Mouse (Mus musculus) granulocyte monocyte progenitor cell, adult 5-6 weeks (primary cell): ENCODE data around the gene Samm50. TPM values are rescaled to one million over a fixed set of nuclear protein-coding genes. Genes with fewer than 3 reads are reported as not detected.
A peak's percentile ranks its signal among the peaks of the same experiment; 100 is the strongest.

ENCODE experiments used
- ATAC-seq: replicated peaks from 2 replicates; pipeline ENCODE4 v1.8.0; 2016; ENCODE audit warnings: mild to moderate bottlenecking, moderate TSS enrichment, inconsistent platforms; ENCODE audit not compliant: poor library complexity, severe bottlenecking
- total RNA-seq, 2 experiments: library from RNA; stranded (forward) in 1 of 2; stranded (reverse) in 1 of 2; fragments of 200-712, 200-1000 nt in 1 of 2; fragments of >200 nt in 1 of 2; fragmentation: Nextera tagmentation in 1 of 2; gene quantifications; 2 replicates each; pipeline ENCODE4 v1.2.3; 2014 to 2017

Gene Samm50
- total RNA-seq, 2 experiments from 2014 or later, result 41.9 to 51.4 TPM

GRCm38 (mm10) chr15:84232609-84233008 lies 40.6 kb downstream of the Samm50 start:
- ATAC-seq, result no peak

- ATAC-seq, result no peak
Observed at GRCm38 (mm10) chr15:84234794-84235581, 42.9 kb downstream of the Samm50 start.

GRCm38 (mm10) chr15:84235646-84236045 lies 43.6 kb downstream of the Samm50 start:
- peak; percentile 86 for ATAC-seq

- ATAC-seq, result no peak
Observed at GRCm38 (mm10) chr15:84238552-84238951, 46.5 kb downstream of the Samm50 start.

- no peak for ATAC-seq
Observed at GRCm38 (mm10) chr15:84238991-84239401, 47.0 kb downstream of the Samm50 start.

GRCm38 (mm10) chr15:84241520-84241919 lies 49.5 kb downstream of the Samm50 start:
- ATAC-seq, result no peak

GRCm38 (mm10) chr15:84245104-84245503 lies 53.1 kb downstream of the Samm50 start:
- no peak for ATAC-seq

GRCm38 (mm10) chr15:84246195-84246594 lies 54.2 kb downstream of the Samm50 start:
- ATAC-seq, result peak; percentile 86

DNA sequence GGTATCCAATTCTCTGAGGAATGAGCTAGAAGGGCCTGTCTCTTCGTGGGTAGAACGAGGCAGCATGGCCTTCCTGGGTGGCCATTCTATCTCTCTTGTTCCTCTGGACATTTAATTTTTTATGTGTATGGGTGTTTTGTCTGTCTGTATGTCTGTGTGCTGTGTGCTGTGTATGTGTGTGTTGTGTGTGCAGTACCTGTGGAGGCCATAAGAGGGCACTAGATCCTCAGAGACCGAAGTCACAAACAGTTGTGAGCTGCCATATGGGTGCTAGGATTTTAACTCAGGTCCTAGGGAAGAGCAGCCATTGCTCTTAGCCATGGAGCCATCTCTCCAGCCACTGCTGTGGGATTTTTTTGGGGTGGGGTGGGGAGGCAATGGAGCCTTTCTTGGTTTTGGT lies 55.3 kb downstream of the Samm50 start:
- ATAC-seq, result no peak

GRCm38 (mm10) chr15:84251227-84251626 lies 59.2 kb downstream of the Samm50 start:
- ATAC-seq, result no peak

GRCm38 (mm10) chr15:84252645-84253044 lies 60.6 kb downstream of the Samm50 start:
- no peak for ATAC-seq

DNA sequence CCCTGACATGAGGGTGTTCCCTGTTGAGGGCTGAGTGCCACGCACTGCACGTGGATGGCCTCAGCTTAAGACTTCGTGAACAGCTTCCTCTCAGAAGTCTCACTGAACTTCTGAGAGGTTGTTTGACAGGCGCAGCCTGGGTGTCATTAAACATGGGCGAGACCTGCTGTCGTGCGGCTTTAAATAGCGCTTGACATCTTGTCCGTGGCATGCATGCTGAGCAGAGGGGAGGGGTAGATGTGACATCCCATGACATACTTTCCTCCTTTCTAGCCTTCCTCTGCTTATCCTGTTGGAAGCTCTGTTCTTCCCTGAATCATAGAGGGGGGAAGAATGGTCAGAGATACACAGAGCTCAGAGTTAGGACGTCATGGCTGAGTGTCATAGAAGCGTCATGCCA lies 61.7 kb downstream of the Samm50 start:
- no peak for ATAC-seq

DNA sequence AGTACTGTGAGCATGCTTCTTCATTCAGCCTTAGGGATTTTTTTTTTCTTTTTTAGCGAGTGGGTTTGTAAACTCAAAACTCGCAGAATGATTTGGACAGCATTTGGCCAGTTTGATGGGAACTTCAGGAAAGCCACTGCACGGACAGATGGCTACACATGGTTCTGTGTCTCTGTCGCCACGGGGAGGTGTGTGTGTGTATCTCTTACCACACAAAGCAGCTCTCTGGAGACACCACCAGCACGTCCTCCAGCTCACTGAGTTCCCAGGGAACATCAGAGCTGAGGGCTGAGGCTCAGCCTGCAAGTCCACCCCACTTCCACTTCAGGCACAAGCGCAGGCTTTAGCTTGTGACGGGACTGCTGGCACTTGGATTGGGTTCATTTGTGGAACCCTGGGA lies 62.3 kb downstream of the Samm50 start:
- no peak for ATAC-seq

- ATAC-seq, result peak; percentile 65
Observed at GRCm38 (mm10) chr15:84256254-84256850, 64.3 kb downstream of the Samm50 start.

- ATAC-seq, result peak; percentile 42
Observed at GRCm38 (mm10) chr15:84256864-84257263, 64.8 kb downstream of the Samm50 start.

DNA sequence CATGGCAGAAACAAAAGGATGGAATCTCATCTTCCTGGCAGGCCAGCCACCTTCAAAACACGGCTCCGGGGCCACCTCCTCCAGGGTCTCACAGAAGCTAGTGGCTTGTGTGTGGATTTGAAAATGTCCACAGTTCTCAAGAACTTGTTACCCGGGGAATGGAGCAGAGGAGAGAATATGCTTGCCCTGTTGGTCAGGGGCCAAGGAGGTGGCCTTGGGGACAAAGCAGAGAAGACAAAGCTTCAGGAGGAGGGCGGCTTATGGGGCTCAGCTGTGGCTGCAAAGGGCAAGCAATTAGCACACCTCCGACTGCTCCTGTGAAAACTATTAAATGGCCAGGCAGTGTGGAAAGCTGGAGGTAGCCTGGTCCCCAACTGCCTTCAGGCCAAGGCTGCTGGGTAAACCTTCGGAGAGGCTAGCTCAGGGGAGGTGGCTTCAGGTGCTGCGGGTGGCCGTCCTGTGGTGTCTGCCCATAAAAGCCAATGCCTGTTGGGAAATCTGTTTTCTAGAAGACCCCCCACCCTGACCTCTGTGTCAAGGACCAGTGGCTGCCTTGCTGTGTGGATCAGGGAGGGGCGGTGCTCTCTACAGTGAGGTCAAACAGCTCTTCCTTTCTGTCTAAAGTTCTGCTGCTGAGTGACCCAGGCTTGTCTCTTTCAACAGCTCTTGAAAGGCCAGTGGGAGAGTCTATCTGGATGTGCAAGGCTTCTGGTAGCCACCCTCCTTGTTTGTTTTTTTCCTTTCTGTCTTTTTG lies 66.7 kb downstream of the Samm50 start:
- ATAC-seq, result no peak

- 0 out of 2 replicates have a peak, but pooled peaks have one; percentile 17 for ATAC-seq
Observed at GRCm38 (mm10) chr15:84260123-84260822, 68.2 kb downstream of the Samm50 start.

- no peak for ATAC-seq
Observed at GRCm38 (mm10) chr15:84262630-84263029, 70.6 kb downstream of the Samm50 start.

- no peak for ATAC-seq
Observed at GRCm38 (mm10) chr15:84263573-84263972, 71.5 kb downstream of the Samm50 start.

GRCm38 (mm10) chr15:84265141-84265540 lies 73.1 kb downstream of the Samm50 start:
- no peak for ATAC-seq

- ATAC-seq, result no peak
Observed at GRCm38 (mm10) chr15:84266290-84266689, 74.2 kb downstream of the Samm50 start.
